Mouse (Mus musculus) bone marrow, adult 2 months (tissue): Measurements from ENCODE around the gene Lrrc8d.

Experiments
- CTCF ChIP-seq: fragments of 200-500 bp; IDR thresholded peaks from 2 replicates; pipeline ENCODE4 v1.5.1; 2011; ENCODE audit warnings: low read length, control low read depth; ENCODE audit not compliant: control insufficient read depth, insufficient read depth
- POLR2A ChIP-seq: fragments of 200-500 bp; IDR thresholded peaks from 2 replicates; pipeline ENCODE4 v1.6.1; 2011; ENCODE audit warnings: low read depth, mild to moderate bottlenecking, control low read depth, low read length, borderline replicate concordance; ENCODE audit not compliant: control insufficient read depth

DNA sequence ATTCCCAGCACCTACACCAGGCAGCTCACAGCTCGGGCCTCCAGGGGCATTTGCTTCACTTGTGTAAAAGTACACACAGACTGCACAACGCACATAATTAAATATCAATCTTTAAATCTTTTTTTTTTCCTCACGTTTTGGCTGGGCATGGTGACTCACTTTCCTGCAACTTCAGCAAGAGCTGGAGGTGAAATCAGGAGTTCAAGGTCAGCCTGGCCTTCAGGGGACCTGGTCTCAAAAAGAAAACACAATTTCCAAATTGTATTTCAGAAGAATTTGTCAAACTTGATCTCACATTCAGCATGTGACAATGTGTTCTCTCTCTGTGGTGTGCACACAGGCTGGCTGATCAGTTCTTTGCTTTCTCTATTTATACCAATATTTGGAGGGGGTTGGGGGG, 1.9 kb upstream of the Lrrc8d start:
- no peak for TF ChIP-seq CTCF
- TF ChIP-seq POLR2A = no peak
